Mouse (Mus musculus) kidney, embryonic 15.5 days (tissue): ENCODE data around the gene Kcne3. TPM values are rescaled to one million over a fixed set of nuclear protein-coding genes. Genes with fewer than 3 reads are reported as not detected.

Experiments used
- ATAC-seq: fragments of 200-750 bp; cut with Nextera tagmentation; replicated peaks from 2 replicates; pipeline ENCODE4 v1.8.0; 2017; ENCODE audit warnings: moderate TSS enrichment; ENCODE audit not compliant: low FRiP score
- H3K27ac ChIP-seq: fragments of 300-500 bp; sonication (generic); 2 replicates; pipeline ENCODE4 v1.5.1; 2015; ENCODE audit warnings: mild to moderate bottlenecking, inconsistent platforms
- H3K27me3 ChIP-seq: fragments of 300-500 bp; sonication (generic); 2 replicates; pipeline ENCODE4 v1.6.1; 2015; ENCODE audit warnings: inconsistent platforms
- H3K36me3 ChIP-seq: fragments of 300-500 bp; sonication (generic); 2 replicates; pipeline ENCODE4 v1.6.1; 2015; ENCODE audit warnings: inconsistent platforms
- H3K4me1 ChIP-seq: fragments of 300-500 bp; sonication (generic); 2 replicates; pipeline ENCODE4 v1.6.1; 2015; ENCODE audit warnings: inconsistent platforms
- H3K4me2 ChIP-seq: fragments of 300-500 bp; sonication (generic); 2 replicates; pipeline ENCODE4 v1.6.1; 2015; ENCODE audit warnings: moderate library complexity, mild to moderate bottlenecking, inconsistent platforms
- H3K4me3 ChIP-seq: fragments of 300-500 bp; sonication (generic); replicated peaks from 2 replicates; pipeline ENCODE4 v1.5.1; 2015; ENCODE audit warnings: mild to moderate bottlenecking, inconsistent platforms
- H3K9ac ChIP-seq: fragments of 300-500 bp; sonication (generic); 2 replicates; pipeline ENCODE4 v1.6.1; 2015; ENCODE audit warnings: mild to moderate bottlenecking, inconsistent platforms
- H3K9me3 ChIP-seq: fragments of 300-500 bp; sonication (generic); replicated peaks from 2 replicates; pipeline ENCODE4 v1.6.1; 2016; ENCODE audit warnings: inconsistent platforms
- WGBS: fragments of 180-500 bp; shearing (Covaris S2); methylation state at CpG from one replicate; pipeline ENCODE4 v1.1.7; 2015; ENCODE audit warnings: mixed read lengths; 5-methylcytosine and 5-hydroxymethylcytosine counted together
- polyA plus RNA-seq: library from polyadenylated mRNA; unstranded; fragments of >200 nt; fragmentation: Nextera tagmentation; extraction: Ambion mirVana; gene quantifications from 2 replicates; pipeline ENCODE4 v1.2.1, GENCODE M21; 2015

Kcne3 gene
- polyA plus RNA-seq, 1 experiment from 2014 or later: 5.1 TPM

DNA sequence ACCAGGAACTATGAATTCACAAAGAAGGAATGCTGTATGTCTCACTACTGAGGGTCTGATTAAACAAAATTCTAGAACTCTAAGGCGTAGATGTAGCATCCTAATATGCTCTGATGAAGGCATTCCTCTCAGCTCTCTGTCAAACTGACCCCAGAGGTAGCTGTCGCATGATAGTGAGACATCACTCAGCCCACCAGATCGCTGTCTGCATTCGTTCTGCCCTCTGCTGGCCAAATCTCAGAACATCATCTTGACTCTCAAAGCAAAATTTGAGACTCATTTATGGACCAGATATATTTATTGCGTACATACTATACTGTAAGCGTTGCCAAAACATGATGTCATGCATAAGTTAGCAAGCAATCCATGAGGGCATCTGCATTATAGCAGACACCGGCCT lies 11.3 kb downstream of the Kcne3 start:
- no peak for ATAC-seq
- H3K4me1 ChIP-seq: peaks cover 4% of the 10 kb centered on the region; the same call in 1 of the 2 replicates
- 25% methylated on average over 7 of the region's 7 CpGs for WGBS
- no peak overlapping the region for H3K27ac ChIP-seq
- H3K27me3 ChIP-seq: no peaks in the 10 kb centered on the region
- no peak overlapping the region for H3K9ac ChIP-seq
- H3K4me3 ChIP-seq: no peak overlapping the region
- H3K4me2 ChIP-seq: no peak overlapping the region
- H3K9me3 ChIP-seq: no peaks in the 10 kb centered on the region
- no peaks in the 10 kb centered on the region for H3K36me3 ChIP-seq

- Histone ChIP-seq H3K9me3 (no peaks in the 10 kb centered on the region), H3K27ac (no peak overlapping the region), H3K36me3 (no peaks in the 10 kb centered on the region), H3K4me2 (no peak overlapping the region), H3K27me3 (0 out of 2 replicates have a peak, but pooled peaks cover 3% of the 10 kb centered on the region), H3K4me1 (peaks cover 4% of the 10 kb centered on the region; the same call in 1 of the 2 replicates), H3K9ac (no peak overlapping the region), H3K4me3 (no peak overlapping the region)
- no peak for ATAC-seq
- WGBS: 34% methylated on average over 4 of the region's 4 CpGs
Observed at GRCm38 (mm10) chr7:100190167-100190566, 13.9 kb downstream of the Kcne3 start.

DNA sequence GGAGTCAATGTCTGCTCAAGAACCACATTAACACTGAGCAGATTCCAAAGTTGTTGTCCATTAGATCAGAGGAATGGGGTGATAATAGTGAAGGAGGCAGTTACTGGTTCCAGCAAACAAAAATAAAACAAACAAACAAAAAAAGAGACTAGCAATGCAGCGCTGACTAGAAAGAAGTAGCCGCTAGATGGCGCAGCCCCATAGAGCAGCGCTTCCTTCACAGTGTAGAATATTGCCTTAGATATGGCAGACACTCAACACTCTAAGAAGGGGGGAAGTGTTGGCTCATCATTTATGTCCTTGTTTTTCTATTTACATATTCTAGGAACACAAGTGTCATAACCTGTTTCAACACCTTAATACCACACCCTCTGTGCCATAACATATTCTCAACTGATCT lies 14.5 kb downstream of the Kcne3 start:
- ATAC-seq: no peak
- Histone ChIP-seq H3K9ac (no peak overlapping the region), H3K27me3 (0 out of 2 replicates have a peak, but pooled peaks cover 3% of the 10 kb centered on the region), H3K36me3 (no peaks in the 10 kb centered on the region), H3K9me3 (no peaks in the 10 kb centered on the region), H3K4me2 (no peak overlapping the region), H3K27ac (no peak overlapping the region), H3K4me1 (peaks cover 4% of the 10 kb centered on the region; the same call in 1 of the 2 replicates), H3K4me3 (no peak overlapping the region)
- 4% methylated on average over 4 of the region's 4 CpGs for WGBS

DNA sequence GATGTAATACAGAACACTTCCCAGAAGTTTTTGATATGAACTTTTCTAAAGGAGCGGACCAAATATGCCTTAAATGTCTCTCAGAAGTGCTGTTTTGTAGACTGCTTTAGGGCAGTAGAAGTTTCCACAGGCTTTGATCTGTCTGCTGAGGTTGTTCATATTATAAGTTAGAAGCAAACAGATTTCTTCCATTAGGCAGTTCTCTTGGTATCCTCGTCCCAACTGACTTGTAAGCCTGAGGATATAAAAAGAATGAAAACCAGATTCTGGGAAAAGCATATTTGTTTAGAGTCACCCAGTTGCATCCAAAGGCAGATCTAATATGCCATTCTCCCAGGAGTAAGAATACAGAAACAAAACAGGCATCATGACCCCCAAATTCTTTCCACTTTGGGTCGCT lies 24.9 kb downstream of the Kcne3 start:
- Histone ChIP-seq H3K27me3 (no peaks in the 10 kb centered on the region), H3K4me1 (0 out of 2 replicates have a peak, but pooled peaks cover 7% of the 10 kb centered on the region), H3K9ac (no peak overlapping the region), H3K9me3 (no peaks in the 10 kb centered on the region), H3K27ac (no peak overlapping the region), H3K36me3 (no peaks in the 10 kb centered on the region), H3K4me2 (no peak overlapping the region), H3K4me3 (no peak overlapping the region)
- 87% methylated on average over 3 of the region's 3 CpGs for WGBS
- ATAC-seq: no peak

GRCm38 (mm10) chr7:100203616-100204015 lies 27.3 kb downstream of the Kcne3 start:
- Histone ChIP-seq H3K27me3 (no peaks in the 10 kb centered on the region), H3K4me1 (0 out of 2 replicates have a peak, but pooled peaks cover 7% of the 10 kb centered on the region), H3K9ac (no peak overlapping the region), H3K36me3 (no peaks in the 10 kb centered on the region), H3K27ac (no peak overlapping the region), H3K4me2 (no peak overlapping the region), H3K9me3 (no peaks in the 10 kb centered on the region), H3K4me3 (no peak overlapping the region)
- WGBS: 60% methylated on average over 3 of the region's 3 CpGs
- ATAC-seq: no peak

DNA sequence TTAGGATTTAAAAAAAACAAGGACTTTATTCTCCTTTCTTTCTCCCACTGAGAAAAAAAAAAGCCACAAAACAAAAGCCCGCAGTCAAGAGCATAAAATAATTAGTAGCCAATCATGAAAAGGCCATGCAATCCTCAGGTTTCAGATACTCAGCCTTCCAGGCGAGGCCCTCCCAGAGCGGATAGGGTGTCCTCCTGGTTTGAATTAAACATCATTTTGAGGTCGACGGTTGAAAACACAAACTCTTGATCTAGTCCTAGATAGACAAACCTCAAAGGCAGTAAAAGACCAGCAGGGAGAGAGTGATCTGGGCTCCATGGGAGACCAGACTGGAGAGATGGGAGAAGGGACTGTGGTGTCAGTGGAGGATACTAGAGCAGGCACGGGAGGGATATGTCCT lies 28.6 kb downstream of the Kcne3 start:
- no peak for ATAC-seq
- H3K4me3 ChIP-seq: no peak overlapping the region
- 0 out of 2 replicates have a peak, but pooled peaks cover 7% of the 10 kb centered on the region for H3K4me1 ChIP-seq
- H3K27ac ChIP-seq: no peak overlapping the region
- no peaks in the 10 kb centered on the region for H3K36me3 ChIP-seq
- no peak overlapping the region for H3K9ac ChIP-seq
- WGBS: 41% methylated on average over 6 of the region's 6 CpGs
- no peak overlapping the region for H3K4me2 ChIP-seq
- no peaks in the 10 kb centered on the region for H3K27me3 ChIP-seq
- no peaks in the 10 kb centered on the region for H3K9me3 ChIP-seq

GRCm38 (mm10) chr7:100206144-100206543 lies 29.8 kb downstream of the Kcne3 start:
- no peak overlapping the region for H3K4me3 ChIP-seq
- H3K9me3 ChIP-seq: no peaks in the 10 kb centered on the region
- ATAC-seq: no peak
- no peak overlapping the region for H3K4me2 ChIP-seq
- 0 out of 2 replicates have a peak, but pooled peaks cover 7% of the 10 kb centered on the region for H3K4me1 ChIP-seq
- H3K27ac ChIP-seq: no peak overlapping the region
- H3K27me3 ChIP-seq: no peaks in the 10 kb centered on the region
- no peaks in the 10 kb centered on the region for H3K36me3 ChIP-seq
- H3K9ac ChIP-seq: no peak overlapping the region
- WGBS: 88% methylated on average over 2 of the region's 2 CpGs

DNA sequence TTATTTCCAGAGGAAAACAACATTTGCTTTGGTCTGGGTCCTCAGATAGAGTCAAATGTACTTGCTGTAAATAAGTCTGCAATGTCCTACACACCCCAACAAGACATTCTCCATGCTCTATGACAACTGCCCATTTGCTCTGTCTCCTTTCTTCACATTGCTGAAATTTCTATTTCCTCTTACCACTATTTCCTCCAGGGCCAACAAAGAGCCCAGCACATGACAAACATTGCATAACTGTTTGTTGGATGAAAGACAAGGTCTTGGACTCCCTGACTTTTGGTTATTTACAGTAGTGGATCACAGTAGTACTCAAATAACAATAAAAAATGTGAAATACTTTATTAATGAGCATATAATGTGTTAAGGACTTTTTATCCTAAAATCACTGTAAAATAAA lies 31.6 kb downstream of the Kcne3 start:
- Histone ChIP-seq H3K36me3 (no peaks in the 10 kb centered on the region), H3K4me3 (no peak overlapping the region), H3K4me2 (no peak overlapping the region), H3K27me3 (no peaks in the 10 kb centered on the region), H3K27ac (no peak overlapping the region), H3K9ac (no peak overlapping the region), H3K9me3 (no peaks in the 10 kb centered on the region), H3K4me1 (0 out of 2 replicates have a peak, but pooled peaks cover 7% of the 10 kb centered on the region)
- ATAC-seq: no peak

- Histone ChIP-seq H3K9me3 (no peaks in the 10 kb centered on the region), H3K4me3 (no peak overlapping the region), H3K4me2 (no peak overlapping the region), H3K27ac (no peak overlapping the region), H3K9ac (no peak overlapping the region), H3K36me3 (no peaks in the 10 kb centered on the region), H3K4me1 (peaks cover 15% of the 10 kb centered on the region), H3K27me3 (no peaks in the 10 kb centered on the region)
- 78% methylated on average over 4 of the region's 4 CpGs for WGBS
- ATAC-seq: no peak
Observed at GRCm38 (mm10) chr7:100214310-100214709, 38.0 kb downstream of the Kcne3 start.

- H3K4me1 ChIP-seq: peaks cover 15% of the 10 kb centered on the region
- no peak overlapping the region for H3K27ac ChIP-seq
- H3K9me3 ChIP-seq: no peaks in the 10 kb centered on the region
- WGBS: 61% methylated on average over 6 of the region's 6 CpGs
- no peak for ATAC-seq
- no peaks in the 10 kb centered on the region for H3K36me3 ChIP-seq
- H3K4me3 ChIP-seq: no peak overlapping the region
- no peaks in the 10 kb centered on the region for H3K27me3 ChIP-seq
- H3K9ac ChIP-seq: no peak overlapping the region
- H3K4me2 ChIP-seq: no peak overlapping the region
Observed at GRCm38 (mm10) chr7:100215116-100215732, 38.9 kb downstream of the Kcne3 start.

- no peak overlapping the region for H3K4me3 ChIP-seq
- no peak for ATAC-seq
- H3K27me3 ChIP-seq: no peaks in the 10 kb centered on the region
- WGBS: 21% methylated on average over 10 of the region's 10 CpGs
- H3K9me3 ChIP-seq: no peaks in the 10 kb centered on the region
- H3K4me2 ChIP-seq: peak overlapping the region; percentile 12; the same call in 1 of the 2 replicates
- H3K4me1 ChIP-seq: peaks cover 15% of the 10 kb centered on the region
- no peaks in the 10 kb centered on the region for H3K36me3 ChIP-seq
- peak overlapping the region; percentile 41 for H3K27ac ChIP-seq
- no peak overlapping the region for H3K9ac ChIP-seq
Observed at GRCm38 (mm10) chr7:100215976-100216375, 39.7 kb downstream of the Kcne3 start.

- Histone ChIP-seq H3K27me3 (no peaks in the 10 kb centered on the region), H3K4me3 (no peak overlapping the region), H3K27ac (peak overlapping the region; percentile 41), H3K9me3 (no peaks in the 10 kb centered on the region), H3K4me2 (peak overlapping the region; percentile 15; the same call in 1 of the 2 replicates), H3K9ac (no peak overlapping the region), H3K4me1 (peaks cover 15% of the 10 kb centered on the region), H3K36me3 (no peaks in the 10 kb centered on the region)
- 72% methylated on average over 9 of the region's 9 CpGs for WGBS
- ATAC-seq: no peak
Observed at GRCm38 (mm10) chr7:100216601-100217565, 40.6 kb downstream of the Kcne3 start.
